Mouse (Mus musculus) MEL (cell line): ENCODE measurements around the gene Mrtfa.

Experiments
- CHD1 ChIP-seq: IDR thresholded peaks from 2 replicates; pipeline ENCODE4 v1.6.1; 2012; ENCODE audit warnings: low read depth, mild to moderate bottlenecking, inconsistent platforms, low read length, improper control_type of control experiment
- CTCF ChIP-seq, 3 experiments: IDR thresholded peaks in 2 of 3; conservative IDR thresholded peaks in 1 of 3; 2 replicates each; pipeline ENCODE4 v1.5.1; 2011 to 2012; ENCODE audit warnings: low read length in 3 of 3, low read depth in 2 of 3, mild to moderate bottlenecking in 2 of 3, improper control_type of control experiment in 1 of 3, inconsistent platforms in 1 of 3, mixed read lengths in 1 of 3, moderate library complexity in 1 of 3; ENCODE audit not compliant: control insufficient read depth in 1 of 3, insufficient read depth in 1 of 3, poor library complexity in 1 of 3, severe bottlenecking in 1 of 3
- E2F4 ChIP-seq: IDR thresholded peaks from 2 replicates; pipeline ENCODE4 v1.6.1; 2011; ENCODE audit warnings: low read depth, low read length, improper control_type of control experiment, borderline replicate concordance
- EP300 ChIP-seq, 2 experiments: IDR thresholded peaks; 2 replicates each; pipeline ENCODE4 v1.6.1; 2011; ENCODE audit warnings: improper control_type of control experiment in 2 of 2, low read length in 2 of 2, low read depth in 1 of 2, mild to moderate bottlenecking in 1 of 2
- NELFE ChIP-seq: IDR thresholded peaks from 2 replicates; pipeline ENCODE4 v1.6.1; 2011; ENCODE audit warnings: low read depth, low read length, improper control_type of control experiment

GRCm38 (mm10) chr15:81202462-81202861 is 11.9 kb upstream of the Mrtfa start:
- no peak for TF ChIP-seq NELFE
- no peak for TF ChIP-seq CHD1
- TF ChIP-seq E2F4, result no peak
- TF ChIP-seq CTCF (IDR thresholded peaks at IDR 0.05 in 2 of 3, conservative IDR thresholded peaks at IDR 0.05 in 1 of 3; ENCODE audit: control insufficient read depth in 1 of 3, insufficient read depth in 1 of 3, low read depth in 2 of 3, low read length in 3 of 3, poor library complexity in 1 of 3, severe bottlenecking in 1 of 3), result no peak
- TF ChIP-seq EP300 (IDR thresholded peaks at IDR 0.05; ENCODE audit: low read depth in 1 of 2, low read length in 2 of 2), result no peak
